Mouse (Mus musculus): ENCODE measurements around the gene Tas2r126.
"Not testable (repeated sequence)": the region's sequence is repeated elsewhere in the genome, so short reads cannot be mapped to it uniquely, and the experiment has no call there.

- TF ChIP-seq CTCF (IDR thresholded peaks at IDR 0.05; ENCODE audit: insufficient read depth, low read length); POLR2A (IDR thresholded peaks at IDR 0.05; ENCODE audit: borderline replicate concordance, extremely low read depth, low read depth, low read length): not testable (repeated sequence)
Observed at GRCm38 (mm10) chr6:42471298-42471697, 37.0 kb downstream of the Tas2r126 start.
